Mouse (Mus musculus): ENCODE data around the gene Sec23a. TPM values are rescaled to one million over a fixed set of nuclear protein-coding genes. Genes with fewer than 3 reads are reported as not detected.

The Sec23a gene
- polyA plus RNA-seq (2012; rRNA removed; ENCODE audit: low replicate concordance), result 27.7 and 34.3 TPM in 2 replicates

DNA sequence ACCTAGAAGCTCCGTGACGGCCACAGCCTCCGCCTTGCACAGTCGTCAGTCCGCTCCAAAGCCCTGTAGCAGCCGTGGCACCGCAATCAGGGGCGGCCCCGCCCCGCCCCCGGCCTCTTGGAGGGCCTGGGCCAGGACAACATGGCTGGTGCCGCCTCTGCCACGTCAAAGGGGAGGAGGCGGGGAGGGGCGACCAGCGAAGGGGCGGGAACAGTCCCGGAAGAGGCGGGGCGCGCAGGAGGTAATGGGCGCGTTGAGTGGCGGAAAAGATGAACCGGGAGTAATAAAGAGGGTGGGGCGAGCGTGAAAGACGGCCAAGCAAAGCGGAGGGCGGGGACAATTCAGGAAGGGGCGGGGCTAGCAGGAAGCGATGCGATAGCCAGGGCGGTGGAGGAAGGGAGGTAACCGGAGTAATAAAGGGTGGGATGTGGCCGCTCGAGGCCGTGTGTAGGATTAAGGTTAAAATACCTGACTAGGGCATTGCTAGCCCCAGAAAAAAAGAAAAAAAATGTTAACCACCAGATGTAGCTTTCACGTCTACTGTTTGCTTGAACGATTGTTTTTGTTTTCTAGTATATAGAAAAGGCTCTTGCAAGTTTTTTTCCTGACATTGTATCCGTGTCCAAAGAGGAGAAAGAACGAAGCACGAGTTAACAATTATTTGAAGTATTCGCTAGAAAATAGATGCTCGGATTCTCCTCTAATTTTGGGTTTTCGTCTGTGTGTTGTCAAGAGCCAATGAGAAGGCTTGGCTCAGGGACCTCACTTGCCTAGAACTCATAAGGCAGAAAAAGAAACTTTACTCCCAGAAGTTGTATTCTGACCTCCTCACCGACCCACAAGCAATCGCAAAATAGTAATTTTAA lies at the start of gene Sec23a:
Gene Sec23a, minus strand, starts transcription at position 174 of the 866 bp plus-strand sequence.

DNA sequence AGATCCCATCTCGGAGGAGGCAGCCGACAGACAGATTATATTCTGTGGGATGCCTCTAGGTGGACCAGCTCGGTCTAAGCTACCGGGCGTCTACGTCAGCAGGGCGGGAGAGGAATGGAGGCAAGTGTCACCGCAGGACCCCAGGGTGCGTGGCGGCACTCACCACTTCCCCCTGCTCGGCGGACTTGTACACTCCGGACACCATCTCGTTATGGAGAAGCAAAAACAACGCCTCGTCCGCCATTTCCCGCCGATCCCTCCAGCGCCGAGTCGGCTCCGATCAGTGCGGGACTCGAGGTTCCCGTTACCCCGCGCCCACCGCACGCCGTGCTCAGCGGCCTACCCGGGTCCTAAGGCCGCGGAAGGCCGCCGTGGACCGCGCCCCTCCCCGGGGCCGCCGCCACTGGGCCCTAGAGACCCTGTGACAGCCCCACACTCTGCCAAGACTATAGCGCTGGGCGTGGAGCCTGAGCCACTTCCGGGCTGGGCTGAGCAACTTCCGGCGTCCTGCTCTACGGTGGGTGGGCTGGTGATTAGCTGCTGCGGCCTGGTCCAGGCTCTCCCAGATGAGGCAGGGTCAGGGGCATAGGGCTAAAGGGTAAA lies 49.3 kb upstream of the Sec23a start, which contains the start of gene Trappc6b:
Gene Trappc6b, minus strand, starts transcription at position 480 of the 603 bp plus-strand sequence.

DNA sequence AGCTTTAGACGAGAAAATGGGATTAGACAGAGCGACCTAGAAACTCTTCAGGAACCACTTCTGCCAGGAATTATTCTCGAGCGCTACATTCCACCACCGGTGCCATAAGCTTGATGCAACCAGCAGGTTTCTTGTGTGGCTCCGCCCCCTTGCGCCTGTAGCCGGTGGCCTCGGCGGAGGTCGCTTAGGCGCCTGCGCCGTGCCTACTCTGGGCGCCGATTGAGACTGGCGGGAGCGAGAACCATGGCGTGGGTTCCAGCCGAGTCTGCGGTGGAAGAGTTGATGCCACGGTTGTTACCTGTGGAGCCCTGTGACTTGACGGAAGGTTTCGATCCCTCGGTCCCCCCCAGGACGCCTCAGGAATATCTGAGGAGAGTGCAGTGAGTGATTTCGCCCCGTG lies 1.4 kb upstream of the Sec23a start, which contains the start of gene Gemin2:
Gene Gemin2, plus strand, starts transcription at position 160 of the 400 bp plus-strand sequence.

Other genes starting within 250 kb of the Sec23a start
- gene Gemin2, start 1.4 kb upstream of the Sec23a start, polyA plus RNA-seq (2012; rRNA removed; ENCODE audit: low replicate concordance), result 1.7 and 4.1 TPM in 2 replicates
- gene Trappc6b, start 49.5 kb upstream of the Sec23a start, polyA plus RNA-seq (2012; rRNA removed; ENCODE audit: low replicate concordance), result 83.7 and 122 TPM in 2 replicates
- gene Pnn, start 54.9 kb upstream of the Sec23a start, polyA plus RNA-seq (2012; rRNA removed; ENCODE audit: low replicate concordance), result 8.5 and 16.6 TPM in 2 replicates
- gene Mia2, start 83.8 kb upstream of the Sec23a start, polyA plus RNA-seq (2012; rRNA removed; ENCODE audit: low replicate concordance), result 41.4 and 47.6 TPM in 2 replicates
- gene Fbxo33, start 207.7 kb upstream of the Sec23a start, polyA plus RNA-seq (2012; rRNA removed; ENCODE audit: low replicate concordance), result 11.6 and 12.8 TPM in 2 replicates